Comparison of ENCODE assay signal across 32 mouse cellular contexts in genomic region chr12:77436733-77437132, GRCm38 (mm10).
"Had no signal": no experiment of that assay in that cellular context is flagged by ENCODE, and none has a peak within 500 bp of the region (broad histone marks: within the 10 kb centered on the region; RNA-seq: fewer than 3 reads in every experiment).

No protein-coding gene starts in this region.

- H3K4me1 ChIP-seq: heart, embryonic 12.5 days; heart, embryonic 13.5 days; heart, embryonic 15.5 days; hindbrain, embryonic 10.5 days; hindbrain, embryonic 12.5 days; hindbrain, embryonic 13.5 days; hindbrain, embryonic 15.5 days; intestine, embryonic 15.5 days; kidney, embryonic 15.5 days had no signal

- H3K9ac ChIP-seq: heart, embryonic 12.5 days; heart, embryonic 13.5 days; heart, embryonic 15.5 days; hindbrain, embryonic 12.5 days; hindbrain, embryonic 13.5 days; hindbrain, embryonic 14.5 days; hindbrain, embryonic 15.5 days; intestine, embryonic 15.5 days; kidney, embryonic 15.5 days had no signal

- H3K4me3 ChIP-seq: heart, embryonic 12.5 days; heart, embryonic 13.5 days; heart, embryonic 15.5 days; hindbrain, embryonic 10.5 days; hindbrain, embryonic 12.5 days; hindbrain, embryonic 13.5 days; hindbrain, embryonic 15.5 days; intestine, embryonic 15.5 days; kidney, embryonic 15.5 days; left cerebral cortex, adult 2 months had no signal

- H3K4me2 ChIP-seq: heart, embryonic 11.5 days; heart, embryonic 12.5 days; heart, embryonic 13.5 days; heart, embryonic 15.5 days; hindbrain, embryonic 12.5 days; hindbrain, embryonic 13.5 days; hindbrain, embryonic 14.5 days; hindbrain, embryonic 15.5 days; intestine, embryonic 15.5 days; kidney, embryonic 15.5 days had no signal

- H3K27me3 ChIP-seq: heart, embryonic 12.5 days; heart, embryonic 13.5 days; heart, embryonic 15.5 days; hindbrain, embryonic 12.5 days; hindbrain, embryonic 13.5 days; hindbrain, embryonic 15.5 days; intestine, embryonic 15.5 days; kidney, embryonic 15.5 days had no signal

- DNase-seq: heart, postnatal 10 days; heart, postnatal 14 days; heart, postnatal 36 days; heart, postnatal 4 days; kidney, adult 11 months; kidney, adult 18-20 months; kidney, adult 2 months; kidney, adult 8-10 months; kidney, adult 9 months; kidney, postnatal 10 days; kidney, postnatal 14 days; kidney, postnatal 25 days; kidney, postnatal 36 days; kidney, postnatal 4 days had no signal

- ATAC-seq: hindbrain, embryonic 16.5 days; hindbrain, postnatal 0 days; inflammation-experienced regulatory T-cells, adult 6 months; intestine, embryonic 15.5 days; intestine, embryonic 16.5 days; intestine, postnatal 0 days had no signal

- H3K27ac ChIP-seq: heart, embryonic 13.5 days; heart, embryonic 15.5 days; hindbrain, embryonic 10.5 days; hindbrain, embryonic 12.5 days; hindbrain, embryonic 13.5 days; hindbrain, embryonic 14.5 days; hindbrain, embryonic 15.5 days; hindbrain, postnatal 0 days; intestine, embryonic 15.5 days; kidney, embryonic 15.5 days; kidney, postnatal 0 days; left cerebral cortex, adult 2 months had no signal

- H3K36me3 ChIP-seq: heart, embryonic 12.5 days; heart, embryonic 13.5 days; heart, embryonic 15.5 days; hindbrain, embryonic 10.5 days; hindbrain, embryonic 12.5 days; hindbrain, embryonic 13.5 days; hindbrain, embryonic 15.5 days; intestine, embryonic 15.5 days; kidney, embryonic 15.5 days had no signal

- H3K9me3 ChIP-seq: heart, embryonic 12.5 days; heart, embryonic 13.5 days; heart, embryonic 15.5 days; hindbrain, embryonic 10.5 days; hindbrain, embryonic 12.5 days; hindbrain, embryonic 13.5 days; hindbrain, embryonic 15.5 days; intestine, embryonic 15.5 days; kidney, embryonic 15.5 days had no signal
